Mouse (Mus musculus) ES-E14 (cell line): ENCODE data around the gene Sqor. TPM values are rescaled to one million over a fixed set of nuclear protein-coding genes. Genes with fewer than 3 reads are reported as not detected.
A peak's percentile ranks its signal among the peaks of the same experiment; 100 is the strongest.

Source experiments
- DNase-seq: peaks from one replicate; pipeline ENCODE4 v3.0.0-alpha.2; 2013; ENCODE audit warnings: low read depth, low spot score
- H3K27ac ChIP-seq: 2 replicates; pipeline ENCODE4 v1.5.1; 2012; ENCODE audit warnings: low read depth, mild to moderate bottlenecking, low read length, moderate library complexity, mixed read lengths; ENCODE audit not compliant: poor library complexity, insufficient read depth, severe bottlenecking
- H3K36me3 ChIP-seq: 2 replicates; pipeline ENCODE4 v1.6.1; 2012; ENCODE audit warnings: mild to moderate bottlenecking, low read length, moderate library complexity, mixed read lengths; ENCODE audit not compliant: control insufficient read depth, poor library complexity, insufficient read depth, severe bottlenecking
- H3K4me1 ChIP-seq, 2 experiments: fragments of 150-350 bp in 1 of 2; sonication (generic) in 1 of 2; 2 replicates each; pipeline ENCODE4 v1.6.1; 2012; ENCODE audit warnings: low read length in 2 of 2, mild to moderate bottlenecking in 1 of 2, mixed read lengths in 1 of 2; ENCODE audit not compliant: control insufficient read depth in 2 of 2, insufficient read depth in 2 of 2, poor library complexity in 1 of 2
- H3K4me3 ChIP-seq, 2 experiments: fragments of 150-350 bp in 1 of 2; sonication (generic) in 1 of 2; 2 replicates each; pipeline ENCODE4 v1.5.1; 2012; ENCODE audit warnings: low read length in 2 of 2, low read depth in 1 of 2, mild to moderate bottlenecking in 1 of 2, mixed read lengths in 1 of 2; ENCODE audit not compliant: insufficient read depth in 1 of 2, poor library complexity in 1 of 2, severe bottlenecking in 1 of 2
- H3K9ac ChIP-seq: 2 replicates; pipeline ENCODE4 v1.6.1; 2012; ENCODE audit warnings: low read depth, mild to moderate bottlenecking, low read length, mixed read lengths; ENCODE audit not compliant: poor library complexity, insufficient read depth, severe bottlenecking
- H3K9me3 ChIP-seq: fragments of 150-350 bp; sonication (generic); 2 replicates; pipeline ENCODE4 v1.6.1; 2012; ENCODE audit warnings: low read depth, mild to moderate bottlenecking, low read length; ENCODE audit not compliant: control insufficient read depth, insufficient read depth
- CHD2 ChIP-seq: IDR thresholded peaks from 2 replicates; pipeline ENCODE4 v1.6.1; 2014; ENCODE audit warnings: mild to moderate bottlenecking, low read depth, low read length, inconsistent platforms
- HCFC1 ChIP-seq: IDR thresholded peaks from 2 replicates; pipeline ENCODE4 v1.6.1; 2012; ENCODE audit warnings: low read length, inconsistent platforms, borderline replicate concordance; ENCODE audit not compliant: insufficient read depth
- MAFK ChIP-seq: IDR thresholded peaks from 2 replicates; pipeline ENCODE4 v1.6.1; 2014; ENCODE audit warnings: mild to moderate bottlenecking, low read depth, low read length, inconsistent platforms; ENCODE audit not compliant: insufficient read depth
- ZC3H11A ChIP-seq: IDR thresholded peaks from 2 replicates; pipeline ENCODE4 v1.6.1; 2012; ENCODE audit warnings: low read depth, mild to moderate bottlenecking, inconsistent platforms, low read length, borderline replicate concordance
- ZNF384 ChIP-seq: IDR thresholded peaks from 2 replicates; pipeline ENCODE4 v1.6.1; 2012; ENCODE audit warnings: low read depth, low read length, inconsistent platforms
- in situ Hi-C, 2 experiments: fragments of 600-800 bp; cut with MboI; formaldehyde crosslinking; loops; one replicate each; pipeline ENCODE4 v1.15.1; 2025; ENCODE audit warnings: low sequenced_read_pairs in 2 of 2, inconsistent platforms in 1 of 2; ENCODE audit not compliant: unreplicated experiment in 2 of 2
- total RNA-seq: library from RNA; depleted of rRNA; stranded (reverse); fragments of 300-350 nt; gene quantifications from 2 replicates; pipeline ENCODE4 v1.2.3, GENCODE M21; 2012

The Sqor gene
- total RNA-seq, 1 experiment, result 1.3 TPM

DNA sequence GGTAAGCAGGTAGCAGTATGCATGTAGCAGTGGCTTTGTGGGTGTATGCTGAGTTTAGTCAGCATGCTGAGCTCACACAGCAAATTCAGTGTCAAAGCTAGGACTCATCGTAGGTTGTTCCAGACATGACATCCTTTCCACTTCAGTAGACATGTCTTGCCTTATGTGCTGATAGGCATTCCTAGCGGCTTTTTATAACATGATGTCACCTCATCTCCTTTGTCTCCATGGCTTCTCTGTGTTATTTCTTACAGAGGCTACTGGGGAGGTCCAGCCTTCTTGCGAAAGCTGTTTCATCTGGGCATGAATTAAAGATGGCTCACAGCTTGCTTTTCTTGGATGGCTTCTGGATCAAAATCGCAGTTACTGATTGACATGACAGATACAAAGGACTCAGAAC, 44.0 kb downstream of the Sqor start:
- peaks cover 0 to 2% of the 10 kb centered on the region in 2 experiments; a peak in 1 of 4 replicates for H3K4me1 ChIP-seq
- TF ChIP-seq HCFC1 (no peak), MAFK (no peak), ZC3H11A (no peak), ZNF384 (no peak), CHD2 (no peak)
- H3K27ac ChIP-seq, result no peak overlapping the region
- H3K9me3 ChIP-seq, result no peaks in the 10 kb centered on the region
- DNase-seq, result no peak
- no peak overlapping the region for H3K9ac ChIP-seq
- no peak overlapping the region for H3K4me3 ChIP-seq
- in situ Hi-C loops, result no loop called here
- no peaks in the 10 kb centered on the region for H3K36me3 ChIP-seq

DNA sequence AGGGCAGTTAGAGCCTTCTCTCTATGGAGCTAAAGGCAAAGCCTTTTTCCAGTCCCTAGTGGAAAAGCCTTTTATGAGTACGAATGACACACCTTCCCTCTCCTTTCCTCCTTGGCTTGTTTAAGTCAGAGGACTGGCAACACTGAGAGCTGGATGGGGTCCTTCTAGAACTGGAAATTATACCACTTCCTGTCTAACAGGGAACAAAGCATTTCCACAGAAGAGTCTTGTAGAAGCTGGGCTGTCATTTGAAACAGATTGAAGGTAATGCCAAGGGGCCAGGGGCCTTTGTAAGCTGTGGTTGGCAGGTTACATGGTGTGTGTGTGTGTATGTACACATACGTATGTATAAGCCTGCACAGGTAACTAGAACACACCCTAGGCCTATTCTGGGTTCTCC, 51.9 kb downstream of the Sqor start:
- H3K9ac ChIP-seq, result no peak overlapping the region
- H3K4me1 ChIP-seq, result no peaks in the 10 kb centered on the region
- H3K9me3 ChIP-seq, result no peaks in the 10 kb centered on the region
- no peak overlapping the region for H3K27ac ChIP-seq
- no peak for TF ChIP-seq MAFK
- TF ChIP-seq HCFC1, result no peak
- no peak for TF ChIP-seq ZNF384
- no peak for TF ChIP-seq ZC3H11A
- no peak for TF ChIP-seq CHD2
- in situ Hi-C loops, result no loop called here
- DNase-seq, result no peak
- no peak overlapping the region for H3K4me3 ChIP-seq
- H3K36me3 ChIP-seq, result no peaks in the 10 kb centered on the region

DNA sequence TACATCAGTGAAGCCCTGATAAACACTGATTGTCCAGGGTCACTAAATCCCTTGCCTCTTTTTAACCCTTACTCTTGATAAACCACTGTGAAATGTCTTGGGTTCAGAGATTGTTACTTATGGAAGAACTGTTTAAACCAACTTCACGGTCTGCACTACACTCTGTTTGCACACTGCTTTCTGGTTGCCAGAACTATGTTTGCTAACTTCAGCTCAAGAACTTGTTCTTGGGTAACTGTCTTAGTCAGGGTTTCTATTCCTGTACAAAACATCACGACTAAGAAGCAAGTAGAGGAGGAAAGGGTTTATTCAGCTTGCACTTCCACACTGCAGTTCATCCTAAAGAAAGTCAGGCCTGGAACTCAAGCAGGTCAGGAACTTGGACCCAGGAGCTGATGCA, 56.2 kb downstream of the Sqor start:
- Histone ChIP-seq H3K27ac (no peak overlapping the region), H3K9me3 (no peaks in the 10 kb centered on the region), H3K36me3 (no peaks in the 10 kb centered on the region), H3K9ac (no peak overlapping the region), H3K4me1 (no peaks in the 10 kb centered on the region), H3K4me3 (no peak overlapping the region)
- TF ChIP-seq HCFC1, result no peak
- TF ChIP-seq CHD2, result no peak
- TF ChIP-seq ZNF384, result no peak
- TF ChIP-seq MAFK, result no peak
- TF ChIP-seq ZC3H11A, result no peak
- no peak for DNase-seq
- in situ Hi-C loops, result no loop called here

DNA sequence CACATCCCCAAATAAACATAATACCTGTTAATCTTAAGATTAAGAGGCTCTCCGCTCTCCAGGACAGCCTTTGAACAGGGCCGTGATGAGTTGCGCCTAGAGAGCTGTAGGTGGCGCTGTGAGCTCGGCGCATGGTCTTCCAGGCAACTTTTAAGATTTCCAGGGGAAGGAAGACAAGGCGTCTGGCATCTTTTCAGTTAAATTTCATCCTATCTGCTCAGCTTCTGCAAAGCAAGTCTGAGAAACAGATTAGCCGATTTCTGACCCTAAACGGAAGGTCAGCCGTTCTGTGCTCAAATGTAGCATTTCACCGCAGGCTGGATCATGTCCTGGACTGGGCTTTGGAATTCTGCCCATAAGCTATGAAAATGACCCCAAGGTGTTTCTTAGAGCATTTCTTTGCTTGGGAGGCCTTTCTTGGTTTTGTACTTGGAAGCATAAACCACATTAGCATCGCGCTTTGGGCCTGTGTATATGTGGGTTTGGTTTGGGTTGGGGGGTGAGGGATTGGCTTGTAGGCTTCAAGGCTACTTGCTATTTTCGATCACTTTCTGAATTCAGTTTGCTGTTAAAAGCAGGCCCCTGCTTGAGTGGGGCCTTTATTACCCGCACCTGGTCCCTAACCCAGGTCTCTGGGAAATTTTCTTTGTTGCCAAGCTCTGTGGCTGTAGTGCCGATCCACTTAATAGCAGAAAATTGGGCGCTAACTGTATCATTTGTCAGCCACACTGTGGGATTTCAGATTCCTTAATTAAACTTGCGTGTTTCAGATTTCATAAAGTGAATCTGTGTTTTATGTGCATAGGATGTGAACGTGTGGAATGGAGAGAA, 60.6 kb downstream of the Sqor start:
- no peak overlapping the region for H3K4me3 ChIP-seq
- H3K36me3 ChIP-seq, result no peaks in the 10 kb centered on the region
- in situ Hi-C loops, result no loop called here
- no peaks in the 10 kb centered on the region for H3K9me3 ChIP-seq
- no peak overlapping the region for H3K27ac ChIP-seq
- peak; percentile 34 for DNase-seq
- H3K4me1 ChIP-seq, result no peaks in the 10 kb centered on the region
- no peak for TF ChIP-seq CHD2
- no peak for TF ChIP-seq HCFC1
- no peak; the same call in 1 of the 2 replicates for TF ChIP-seq ZC3H11A
- TF ChIP-seq ZNF384, result no peak
- no peak for TF ChIP-seq MAFK
- H3K9ac ChIP-seq, result no peak overlapping the region
